Mouse (Mus musculus): Measurements from ENCODE around the gene Olfr5.
"Not testable (repeated sequence)": the region's sequence is repeated elsewhere in the genome, so short reads cannot be mapped to it uniquely, and the experiment has no call there.

Olfr5 gene

GRCm38 (mm10) chr7:6486841-6487240 lies at the start of gene Olfr5:
Olfr5 (minus strand) TSS chr7:6486941.
- DNase-seq (ENCODE audit: low spot score in 2 of 2), result no peak

GRCm38 (mm10) chr7:6526141-6526540 lies 39.4 kb upstream of the Olfr5 start:
- no peak for DNase-seq (ENCODE audit: low spot score in 2 of 2)

GRCm38 (mm10) chr7:6525001-6525400 lies 38.3 kb upstream of the Olfr5 start:
- no peak for DNase-seq (ENCODE audit: low spot score in 2 of 2)

- no peak for DNase-seq (ENCODE audit: low spot score in 2 of 2)
Measured at GRCm38 (mm10) chr7:6522850-6523249, 36.1 kb upstream of the Olfr5 start, which contains the start of gene Olfr1349. Olfr1349 (minus strand) TSS chr7:6522950.

GRCm38 (mm10) chr7:6521666-6522065 lies 34.9 kb upstream of the Olfr5 start:
- no peak for DNase-seq (ENCODE audit: low spot score in 2 of 2)

GRCm38 (mm10) chr7:6508648-6509047 lies 21.9 kb upstream of the Olfr5 start, which contains the start of gene Olfr1348:
Olfr1348 (minus strand) TSS chr7:6508748.
- no peak for DNase-seq (ENCODE audit: low spot score in 2 of 2)

GRCm38 (mm10) chr7:6499655-6500054 lies 12.9 kb upstream of the Olfr5 start, which contains the start of gene Olfr1347:
Olfr1347 (minus strand) TSS chr7:6499755.
- DNase-seq (ENCODE audit: low spot score in 2 of 2), result no peak

GRCm38 (mm10) chr7:6477633-6478032 lies 9.1 kb downstream of the Olfr5 start:
- DNase-seq (ENCODE audit: low spot score in 2 of 2), result not testable (repeated sequence)

GRCm38 (mm10) chr7:6466951-6467350 lies 19.8 kb downstream of the Olfr5 start, which contains the start of gene Olfr1346:
Olfr1346 (plus strand) TSS chr7:6467101.
- no peak for DNase-seq (ENCODE audit: low spot score in 2 of 2)

- DNase-seq (ENCODE audit: low spot score in 2 of 2), result no peak
Measured at GRCm38 (mm10) chr7:6456399-6456798, 30.3 kb downstream of the Olfr5 start.

GRCm38 (mm10) chr7:6455868-6456267 lies 30.9 kb downstream of the Olfr5 start, which contains the start of gene Olfr1336:
Olfr1336 (plus strand) TSS chr7:6456168.
- DNase-seq (ENCODE audit: low spot score in 2 of 2), result no peak

GRCm38 (mm10) chr7:6447771-6448170 lies 39.0 kb downstream of the Olfr5 start:
- DNase-seq (ENCODE audit: low spot score in 2 of 2), result no peak

GRCm38 (mm10) chr7:6441173-6441572 lies 45.6 kb downstream of the Olfr5 start:
- DNase-seq (ENCODE audit: low spot score in 2 of 2), result no peak

- no peak for DNase-seq (ENCODE audit: low spot score in 2 of 2)
Measured at GRCm38 (mm10) chr7:6438388-6438787, 48.4 kb downstream of the Olfr5 start, which contains the start of gene Olfr1344. Olfr1344 (plus strand) TSS chr7:6438688.

- DNase-seq (ENCODE audit: low spot score in 2 of 2), result no peak
Measured at GRCm38 (mm10) chr7:6430342-6430741, 56.4 kb downstream of the Olfr5 start.

GRCm38 (mm10) chr7:6429381-6429780 lies 57.4 kb downstream of the Olfr5 start:
- no peak for DNase-seq (ENCODE audit: low spot score in 2 of 2)

All from frontal cortex, postnatal 14 days (tissue).